Mouse (Mus musculus) spleen, adult 2 months (tissue): ENCODE measurements around the gene Lrrtm4.

Experiments used
- CTCF ChIP-seq: fragments of 200-500 bp; IDR thresholded peaks from 2 replicates; pipeline ENCODE4 v1.5.1; 2011; ENCODE audit warnings: mild to moderate bottlenecking, inconsistent platforms; ENCODE audit not compliant: insufficient read depth, insufficient read length, insufficient replicate concordance; ENCODE audit errors: extremely low read depth
- POLR2A ChIP-seq: fragments of 200-500 bp; IDR thresholded peaks from 2 replicates; pipeline ENCODE4 v1.6.1; 2011; ENCODE audit warnings: low read depth, low read length, inconsistent platforms

DNA sequence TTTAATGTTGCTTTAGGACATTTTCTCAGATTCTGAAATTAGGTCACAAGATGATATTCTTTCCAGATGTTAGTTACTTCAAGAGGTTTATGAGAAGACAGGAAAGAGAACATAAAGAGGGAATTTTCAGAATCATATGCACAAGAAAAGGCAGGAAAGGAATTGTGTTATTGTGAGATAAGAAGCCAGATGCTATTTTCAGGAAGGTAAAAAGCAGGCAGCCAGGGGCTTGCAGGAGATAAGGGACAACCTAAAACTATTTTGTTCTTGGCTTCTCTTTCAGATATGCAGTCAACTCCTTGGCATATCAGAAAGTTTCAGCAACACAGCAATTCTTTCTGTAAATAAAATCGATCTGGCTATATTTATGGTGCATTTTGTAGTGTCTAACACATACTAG lies 338.4 kb downstream of the Lrrtm4 start:
- no peak for TF ChIP-seq POLR2A
- no peak for TF ChIP-seq CTCF
